Mouse (Mus musculus) olfactory bulb, adult 2 months (tissue): ENCODE results near the gene Sdhc.

Source experiments
- CTCF ChIP-seq: fragments of 200-500 bp; IDR thresholded peaks from 2 replicates; pipeline ENCODE4 v1.5.1; 2012; ENCODE audit warnings: low read depth, mild to moderate bottlenecking, low read length, moderate library complexity; ENCODE audit not compliant: insufficient read depth
- POLR2A ChIP-seq: fragments of 200-500 bp; IDR thresholded peaks from 2 replicates; pipeline ENCODE4 v1.6.1; 2012; ENCODE audit warnings: mild to moderate bottlenecking, low read depth, low read length, moderate library complexity; ENCODE audit not compliant: insufficient read depth

GRCm38 (mm10) chr1:171120893-171121292 is 29.5 kb downstream of the Sdhc start:
- TF ChIP-seq POLR2A: no peak
- no peak for TF ChIP-seq CTCF
